Mouse (Mus musculus): ENCODE measurements at regions not wholly inside any gene's neighbourhood (a gene's known extent, or its start where the extent isn't known, plus 50 kb on each side); places are given as distances from the start of the nearest gene placed in this dataset.

DNA sequence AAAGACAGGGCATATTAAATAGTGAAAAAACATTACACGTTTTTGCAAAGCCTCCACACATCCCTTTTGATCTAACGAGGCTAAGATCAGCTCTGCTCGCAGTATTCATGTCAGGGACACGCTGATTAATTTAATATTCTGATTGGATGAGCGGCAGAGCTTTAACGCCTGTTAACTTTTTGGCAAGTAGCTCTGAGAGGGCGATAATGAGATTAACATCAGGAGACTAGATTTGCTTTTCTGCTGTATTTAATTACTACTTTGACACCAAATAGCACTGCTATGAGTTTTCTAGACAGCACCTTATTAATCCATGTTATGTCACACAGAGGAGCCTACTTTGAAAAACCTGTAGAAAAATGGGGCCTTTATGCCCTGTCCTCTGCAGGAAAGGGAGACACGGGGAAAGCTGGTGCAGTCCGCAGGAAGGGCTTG is 328.3 kb upstream of the Sox11 start:
- Histone ChIP-seq H3K4me1 (ENCODE audit: insufficient read depth, low read depth, low read length) (no peaks in the 10 kb centered on the region), H3K9me3 (replicated peaks) (peaks cover 28% of the 10 kb centered on the region), H3K27me3 (ENCODE audit: insufficient read depth, low read length) (no peaks in the 10 kb centered on the region), H3K36me3 (replicated peaks) (no peaks in the 10 kb centered on the region), H3K4me3 (ENCODE audit: low read depth, low read length) (no peak overlapping the region)
- ATAC-seq (ENCODE audit: extremely low read depth, insufficient number of reproducible peaks, low FRiP score, poor library complexity, severe bottlenecking) (no peak), DNase-seq (ENCODE audit: low spot score) (no peak)
- no peak for TF ChIP-seq CTCF (IDR thresholded peaks at IDR 0.05; ENCODE audit: low read depth, low read length)
- no peak for TF ChIP-seq GATA1 (IDR thresholded peaks at IDR 0.05; ENCODE audit: borderline replicate concordance, low read length)
- TF ChIP-seq GATA2 (IDR thresholded peaks at IDR 0.05; ENCODE audit: borderline replicate concordance, low read depth, low read length) = no peak
- no peak for TF ChIP-seq TAL1 (conservative IDR thresholded peaks at IDR 0.05; ENCODE audit: low read depth, low read length)
- no peak for TF ChIP-seq POLR2AphosphoS5 (IDR thresholded peaks at IDR 0.05; ENCODE audit: insufficient replicate concordance, low read depth, low read length)

DNA sequence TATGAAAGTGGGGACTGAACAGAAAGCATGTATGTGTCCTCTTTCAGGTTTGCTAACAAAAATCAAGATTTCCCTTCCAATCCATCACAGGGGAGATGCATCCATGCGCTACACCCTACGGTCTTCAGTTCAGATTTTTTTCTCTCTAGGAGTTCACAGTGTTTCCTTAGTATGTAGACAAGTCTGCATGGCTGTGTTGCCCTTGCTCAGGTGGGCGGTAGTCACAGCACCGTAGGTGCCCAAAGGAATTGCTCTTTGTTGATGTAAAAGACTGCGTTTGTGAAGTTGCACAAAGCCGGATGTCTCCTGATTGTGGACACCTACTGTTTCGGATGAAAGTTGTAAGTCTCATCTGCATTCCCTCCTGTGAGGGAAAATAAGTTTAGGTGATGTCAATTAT is 327.8 kb upstream of the Sox11 start:
- peaks cover 28% of the 10 kb centered on the region for H3K9me3 ChIP-seq (replicated peaks)
- H3K27me3 ChIP-seq (ENCODE audit: insufficient read depth, low read length) = no peaks in the 10 kb centered on the region
- no peaks in the 10 kb centered on the region for H3K4me1 ChIP-seq (ENCODE audit: insufficient read depth, low read depth, low read length)
- TF ChIP-seq CTCF (IDR thresholded peaks at IDR 0.05; ENCODE audit: low read depth, low read length) (no peak), GATA1 (IDR thresholded peaks at IDR 0.05; ENCODE audit: borderline replicate concordance, low read length) (no peak), TAL1 (conservative IDR thresholded peaks at IDR 0.05; ENCODE audit: low read depth, low read length) (no peak), POLR2AphosphoS5 (IDR thresholded peaks at IDR 0.05; ENCODE audit: insufficient replicate concordance, low read depth, low read length) (no peak), GATA2 (IDR thresholded peaks at IDR 0.05; ENCODE audit: borderline replicate concordance, low read depth, low read length) (no peak)
- no peak overlapping the region for H3K4me3 ChIP-seq (ENCODE audit: low read depth, low read length)
- DNase-seq (ENCODE audit: low spot score) (no peak), ATAC-seq (ENCODE audit: extremely low read depth, insufficient number of reproducible peaks, low FRiP score, poor library complexity, severe bottlenecking) (no peak)
- H3K36me3 ChIP-seq (replicated peaks) = no peaks in the 10 kb centered on the region

DNA sequence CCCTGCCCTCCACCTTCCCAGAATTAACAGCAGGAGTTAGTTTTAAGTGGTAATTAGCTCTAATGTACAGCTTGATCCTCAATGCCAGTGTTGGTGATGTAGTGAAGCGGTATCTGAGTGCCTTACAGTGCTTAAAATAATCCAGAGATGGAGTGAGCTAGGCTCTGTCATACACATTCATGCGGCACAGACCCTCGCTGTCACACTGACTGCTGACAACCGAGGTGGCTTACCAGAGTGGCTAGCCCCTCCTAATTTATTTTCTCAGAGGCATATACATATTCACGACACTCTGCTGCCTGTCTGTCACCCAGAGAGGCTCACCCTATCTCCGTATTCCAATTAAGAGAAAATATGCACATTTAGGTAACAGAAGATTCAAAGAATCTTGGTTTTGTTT is 327.2 kb upstream of the Sox11 start:
- Histone ChIP-seq H3K27me3 (ENCODE audit: insufficient read depth, low read length) (no peaks in the 10 kb centered on the region), H3K36me3 (replicated peaks) (no peaks in the 10 kb centered on the region), H3K4me1 (ENCODE audit: insufficient read depth, low read depth, low read length) (no peaks in the 10 kb centered on the region), H3K4me3 (ENCODE audit: low read depth, low read length) (no peak overlapping the region), H3K9me3 (replicated peaks) (peaks cover 31% of the 10 kb centered on the region)
- ATAC-seq (ENCODE audit: extremely low read depth, insufficient number of reproducible peaks, low FRiP score, poor library complexity, severe bottlenecking) = no peak
- no peak for DNase-seq (ENCODE audit: low spot score)
- no peak for TF ChIP-seq GATA1 (IDR thresholded peaks at IDR 0.05; ENCODE audit: borderline replicate concordance, low read length)
- no peak for TF ChIP-seq POLR2AphosphoS5 (IDR thresholded peaks at IDR 0.05; ENCODE audit: insufficient replicate concordance, low read depth, low read length)
- TF ChIP-seq GATA2 (IDR thresholded peaks at IDR 0.05; ENCODE audit: borderline replicate concordance, low read depth, low read length) = no peak
- no peak for TF ChIP-seq TAL1 (conservative IDR thresholded peaks at IDR 0.05; ENCODE audit: low read depth, low read length)
- no peak for TF ChIP-seq CTCF (IDR thresholded peaks at IDR 0.05; ENCODE audit: low read depth, low read length)

DNA sequence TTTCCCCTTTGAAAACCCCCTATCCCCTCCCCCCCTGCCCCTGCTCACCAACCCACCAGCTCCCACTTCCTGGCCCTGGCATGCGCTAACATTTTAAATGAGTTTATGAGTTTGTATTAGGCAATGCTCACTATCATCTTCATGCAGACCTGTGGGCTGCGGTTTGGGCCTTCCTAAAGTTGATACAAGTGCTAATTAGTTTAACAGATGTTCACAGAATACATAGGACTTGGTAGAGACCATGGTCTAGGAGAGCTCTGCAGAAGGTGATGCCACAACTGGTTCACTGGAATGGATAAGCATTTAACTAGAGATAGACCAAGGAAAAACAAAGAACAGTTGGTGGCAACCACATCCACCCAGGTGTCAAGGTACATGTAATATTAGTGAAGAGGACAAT is 324.1 kb upstream of the Sox11 start:
- Histone ChIP-seq H3K4me3 (ENCODE audit: low read depth, low read length) (no peak overlapping the region), H3K4me1 (ENCODE audit: insufficient read depth, low read depth, low read length) (no peaks in the 10 kb centered on the region), H3K9me3 (replicated peaks) (peaks cover 34% of the 10 kb centered on the region), H3K36me3 (replicated peaks) (no peaks in the 10 kb centered on the region), H3K27me3 (ENCODE audit: insufficient read depth, low read length) (no peaks in the 10 kb centered on the region)
- TF ChIP-seq GATA1 (IDR thresholded peaks at IDR 0.05; ENCODE audit: borderline replicate concordance, low read length) (no peak), CTCF (IDR thresholded peaks at IDR 0.05; ENCODE audit: low read depth, low read length) (no peak), POLR2AphosphoS5 (IDR thresholded peaks at IDR 0.05; ENCODE audit: insufficient replicate concordance, low read depth, low read length) (no peak), GATA2 (IDR thresholded peaks at IDR 0.05; ENCODE audit: borderline replicate concordance, low read depth, low read length) (no peak), TAL1 (conservative IDR thresholded peaks at IDR 0.05; ENCODE audit: low read depth, low read length) (no peak)
- ATAC-seq (ENCODE audit: extremely low read depth, insufficient number of reproducible peaks, low FRiP score, poor library complexity, severe bottlenecking) (no peak), DNase-seq (ENCODE audit: low spot score) (no peak)

DNA sequence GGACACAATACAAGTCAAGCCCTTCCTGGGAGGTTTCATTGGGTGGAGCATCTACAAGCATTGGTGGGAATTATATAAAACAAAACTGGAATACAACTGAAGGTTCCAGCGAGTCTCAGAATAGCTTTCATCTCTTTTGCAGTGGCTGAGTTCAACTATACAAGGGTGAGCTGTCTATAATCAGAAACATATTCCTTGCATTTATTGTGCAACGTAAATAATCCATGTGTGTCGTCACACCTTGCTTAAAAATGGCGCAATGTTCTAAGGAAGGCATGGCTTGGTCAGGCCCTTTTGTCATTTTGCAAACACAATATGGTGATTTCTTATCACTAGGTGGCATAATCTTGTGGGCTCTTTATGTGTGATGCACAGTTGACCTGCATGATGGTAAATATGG is 320.8 kb upstream of the Sox11 start:
- Histone ChIP-seq H3K36me3 (replicated peaks) (no peaks in the 10 kb centered on the region), H3K4me1 (ENCODE audit: insufficient read depth, low read depth, low read length) (no peaks in the 10 kb centered on the region), H3K9me3 (replicated peaks) (peaks cover 28% of the 10 kb centered on the region), H3K27me3 (ENCODE audit: insufficient read depth, low read length) (no peaks in the 10 kb centered on the region), H3K4me3 (ENCODE audit: low read depth, low read length) (no peak overlapping the region)
- TF ChIP-seq CTCF (IDR thresholded peaks at IDR 0.05; ENCODE audit: low read depth, low read length) (no peak), POLR2AphosphoS5 (IDR thresholded peaks at IDR 0.05; ENCODE audit: insufficient replicate concordance, low read depth, low read length) (no peak), GATA2 (IDR thresholded peaks at IDR 0.05; ENCODE audit: borderline replicate concordance, low read depth, low read length) (no peak), TAL1 (conservative IDR thresholded peaks at IDR 0.05; ENCODE audit: low read depth, low read length) (no peak), GATA1 (IDR thresholded peaks at IDR 0.05; ENCODE audit: borderline replicate concordance, low read length) (no peak)
- DNase-seq (ENCODE audit: low spot score) (no peak), ATAC-seq (ENCODE audit: extremely low read depth, insufficient number of reproducible peaks, low FRiP score, poor library complexity, severe bottlenecking) (no peak)

DNA sequence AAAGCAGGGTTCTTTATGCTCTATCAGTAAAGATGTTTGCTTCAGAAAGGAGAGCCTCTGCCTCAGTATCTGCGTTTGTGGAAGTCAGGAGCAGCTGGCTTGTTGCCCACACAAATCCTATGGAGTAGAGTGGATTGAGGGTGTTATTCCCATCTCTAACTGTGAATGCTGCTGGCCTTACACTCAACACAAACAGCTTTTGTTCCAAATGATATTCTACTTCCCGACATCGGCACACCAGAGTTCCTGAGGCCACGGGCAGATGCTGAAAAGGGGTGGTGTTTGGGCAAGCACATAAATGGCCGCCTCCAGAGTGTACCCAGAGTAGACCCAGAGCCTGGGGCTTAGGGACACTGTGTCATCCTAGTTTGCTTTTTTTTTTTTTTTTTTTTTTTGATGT is 320.3 kb upstream of the Sox11 start:
- ATAC-seq (ENCODE audit: extremely low read depth, insufficient number of reproducible peaks, low FRiP score, poor library complexity, severe bottlenecking) (no peak), DNase-seq (ENCODE audit: low spot score) (no peak)
- Histone ChIP-seq H3K4me1 (ENCODE audit: insufficient read depth, low read depth, low read length) (no peaks in the 10 kb centered on the region), H3K4me3 (ENCODE audit: low read depth, low read length) (no peak overlapping the region), H3K9me3 (replicated peaks) (peaks cover 25% of the 10 kb centered on the region), H3K27me3 (ENCODE audit: insufficient read depth, low read length) (no peaks in the 10 kb centered on the region), H3K36me3 (replicated peaks) (no peaks in the 10 kb centered on the region)
- TF ChIP-seq TAL1 (conservative IDR thresholded peaks at IDR 0.05; ENCODE audit: low read depth, low read length) (no peak), POLR2AphosphoS5 (IDR thresholded peaks at IDR 0.05; ENCODE audit: insufficient replicate concordance, low read depth, low read length) (no peak), GATA1 (IDR thresholded peaks at IDR 0.05; ENCODE audit: borderline replicate concordance, low read length) (no peak), GATA2 (IDR thresholded peaks at IDR 0.05; ENCODE audit: borderline replicate concordance, low read depth, low read length) (no peak), CTCF (IDR thresholded peaks at IDR 0.05; ENCODE audit: low read depth, low read length) (no peak)

Data from G1E (cell line).